Mouse (Mus musculus) midbrain, postnatal 0 days (tissue): Measurements from ENCODE around the gene Itgb1bp1. TPM values are rescaled to one million over a fixed set of nuclear protein-coding genes. Genes with fewer than 3 reads are reported as not detected.
A peak's percentile ranks its signal among the peaks of the same experiment; 100 is the strongest.

Experiments used
- ATAC-seq: fragments of 200-750 bp; cut with Nextera tagmentation; 2 replicates; pipeline ENCODE4 v1.8.0; 2017; ENCODE audit warnings: moderate number of reproducible peaks, mild to moderate bottlenecking, moderate TSS enrichment, moderate library complexity; ENCODE audit not compliant: low FRiP score
- DNase-seq: peaks from one replicate; pipeline ENCODE4 v3.0.0-alpha.2; 2015; ENCODE audit warnings: low spot score
- H3K27ac ChIP-seq: fragments of 300-500 bp; sonication (generic); 2 replicates; pipeline ENCODE4 v1.5.1; 2014; ENCODE audit warnings: low read depth, mild to moderate bottlenecking, low read length, mixed read lengths
- H3K27me3 ChIP-seq: fragments of 300-500 bp; sonication (generic); 2 replicates; pipeline ENCODE4 v1.6.1; 2014; ENCODE audit warnings: low read length, control low read depth, mixed read lengths; ENCODE audit not compliant: insufficient read depth
- H3K36me3 ChIP-seq: fragments of 300-500 bp; sonication (generic); 2 replicates; pipeline ENCODE4 v1.6.1; 2014; ENCODE audit warnings: low read length, control low read depth, mixed read lengths; ENCODE audit not compliant: insufficient read depth
- H3K4me1 ChIP-seq: fragments of 300-500 bp; sonication (generic); 2 replicates; pipeline ENCODE4 v1.6.1; 2014; ENCODE audit warnings: mild to moderate bottlenecking, control low read depth, antibody characterized with exemption, low read length, mixed read lengths; ENCODE audit not compliant: insufficient read depth
- H3K4me2 ChIP-seq: fragments of 300-500 bp; sonication (generic); 2 replicates; pipeline ENCODE4 v1.6.1; 2014; ENCODE audit warnings: low read depth, mild to moderate bottlenecking, low read length, mixed read lengths; ENCODE audit not compliant: poor library complexity, severe bottlenecking
- H3K4me3 ChIP-seq: fragments of 300-500 bp; sonication (generic); 2 replicates; pipeline ENCODE4 v1.5.1; 2014; ENCODE audit warnings: low read depth, mild to moderate bottlenecking, low read length, moderate library complexity
- H3K9ac ChIP-seq: fragments of 300-500 bp; sonication (generic); replicated peaks from 2 replicates; pipeline ENCODE4 v1.6.1; 2014; ENCODE audit warnings: mild to moderate bottlenecking, low read length, moderate library complexity, mixed read lengths; ENCODE audit not compliant: poor library complexity, severe bottlenecking
- H3K9me3 ChIP-seq: fragments of 300-500 bp; sonication (generic); 2 replicates; pipeline ENCODE4 v1.6.1; 2016; ENCODE audit warnings: low read length, control low read depth
- CTCF ChIP-seq: IDR thresholded peaks from 2 replicates; pipeline ENCODE4 v1.5.1; 2016; ENCODE audit warnings: antibody characterized with exemption, mild to moderate bottlenecking
- WGBS: fragments of 180-500 bp; shearing (Covaris S2); extraction: QIAGEN DNeasy Blood & Tissue Kit; methylation state at CpG from one replicate; pipeline ENCODE4 v1.1.7; 2014; 5-methylcytosine and 5-hydroxymethylcytosine counted together
- polyA plus RNA-seq: library from polyadenylated mRNA; unstranded; fragments of >200 nt; fragmentation: Nextera tagmentation; extraction: Ambion mirVana; gene quantifications from 2 replicates; pipeline ENCODE4 v1.2.1, GENCODE M21; 2015
- total RNA-seq: library from RNA; depleted of rRNA; stranded (reverse); fragments of >200 nt; gene quantifications from 2 replicates; pipeline ENCODE4 v1.2.3, GENCODE M21; 2014; rRNA removed

Gene Itgb1bp1
- total RNA-seq (16.1 and 17.5 TPM in 2 replicates), polyA plus RNA-seq (30.0 and 30.8 TPM in 2 replicates)

DNA sequence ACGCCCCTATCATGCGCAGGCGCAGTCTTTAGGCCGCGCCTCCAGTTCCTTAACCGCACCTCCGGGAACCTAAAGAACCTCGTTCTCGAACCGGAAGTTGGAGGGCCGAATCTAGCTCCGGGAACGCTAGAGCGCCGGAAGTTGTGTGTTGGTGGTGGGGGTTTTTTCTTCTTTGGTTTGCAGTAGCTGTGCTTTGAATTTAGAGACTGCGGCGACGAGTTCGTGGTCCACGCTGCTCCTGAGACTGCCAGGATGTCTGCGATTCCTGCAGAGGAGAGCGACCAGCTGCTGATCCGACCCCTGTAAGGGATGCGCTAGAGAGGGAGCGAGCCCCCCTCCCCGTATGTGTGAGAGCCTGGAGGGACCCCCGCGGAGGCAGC lies at the start of gene Itgb1bp1:
TSS of gene Itgb1bp1 (minus strand) at position 42 of the 380 bp plus-strand sequence.
- WGBS, result under 1% methylated on average over 28 of the region's 28 CpGs
- DNase-seq (peak; percentile 99), ATAC-seq (peak; percentile 96)
- no peaks in the 10 kb centered on the region for H3K27me3 ChIP-seq
- H3K4me2 ChIP-seq, result peak within 1 kb of the TSS; percentile 87
- H3K36me3 ChIP-seq, result peaks cover 9% of the 10 kb centered on the region
- peaks cover 14% of the 10 kb centered on the region for H3K4me1 ChIP-seq
- peak within 1 kb of the TSS; percentile 85 for H3K4me3 ChIP-seq
- peak; percentile 12; the same call in 1 of the 2 replicates for TF ChIP-seq CTCF
- H3K9me3 ChIP-seq, result no peaks in the 10 kb centered on the region
- peak within 1 kb of the TSS; percentile 84 for H3K9ac ChIP-seq
- H3K27ac ChIP-seq, result peak within 1 kb of the TSS; percentile 89

DNA sequence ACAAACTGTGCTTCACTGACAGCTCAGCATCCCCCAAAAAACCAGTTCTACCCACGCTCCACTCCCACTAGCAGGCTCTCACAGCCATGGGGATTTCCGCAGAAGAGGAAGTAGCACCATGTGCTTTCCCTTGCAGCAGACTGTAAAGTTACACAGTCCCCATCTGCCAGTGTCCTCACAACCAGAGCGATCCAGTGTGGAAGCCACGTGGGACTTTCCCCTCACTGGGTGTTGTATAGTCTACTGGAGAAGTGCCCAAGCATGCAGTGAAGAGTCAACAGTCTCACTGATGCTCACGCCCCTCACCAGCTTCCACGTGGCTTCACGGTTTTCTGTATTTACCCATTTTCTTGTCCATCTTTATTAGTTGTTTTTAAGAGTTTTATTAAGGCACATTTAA lies 49.8 kb upstream of the Itgb1bp1 start:
- no peaks in the 10 kb centered on the region for H3K9me3 ChIP-seq
- no peaks in the 10 kb centered on the region for H3K4me1 ChIP-seq
- WGBS, result 91% methylated on average over 7 of the region's 7 CpGs
- H3K27me3 ChIP-seq, result no peaks in the 10 kb centered on the region
- H3K27ac ChIP-seq, result no peak overlapping the region
- no peak for TF ChIP-seq CTCF
- no peak overlapping the region for H3K4me2 ChIP-seq
- no peak overlapping the region for H3K4me3 ChIP-seq
- ATAC-seq, result no peak
- no peak for DNase-seq
- peaks cover 38% of the 10 kb centered on the region for H3K36me3 ChIP-seq
- no peak overlapping the region for H3K9ac ChIP-seq

DNA sequence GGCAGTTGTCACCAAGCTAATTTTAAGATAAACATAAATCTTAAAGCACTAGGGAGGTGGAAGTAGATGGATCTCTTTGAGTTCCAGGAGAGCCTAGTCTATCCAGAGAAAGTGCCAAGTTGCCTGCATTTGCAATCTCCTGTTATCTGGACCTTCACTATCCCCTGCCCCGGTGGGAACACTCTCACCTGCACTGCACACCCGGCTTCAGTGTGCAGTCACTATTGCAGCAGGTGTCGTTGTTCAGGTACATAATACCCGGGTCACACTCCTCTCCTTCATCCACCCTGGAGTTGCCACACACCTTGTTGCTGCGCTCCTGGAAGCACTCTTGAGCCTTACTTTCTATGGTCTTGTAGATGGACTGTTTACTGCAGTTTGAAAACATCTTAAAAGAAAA lies 47.7 kb upstream of the Itgb1bp1 start:
- no peak overlapping the region for H3K27ac ChIP-seq
- 95% methylated on average over 5 of the region's 5 CpGs for whole genome bisulfite sequencing
- H3K36me3 ChIP-seq, result peaks cover 34% of the 10 kb centered on the region
- TF ChIP-seq CTCF, result no peak
- H3K4me2 ChIP-seq, result no peak overlapping the region
- DNase-seq (no peak), ATAC-seq (no peak)
- H3K9me3 ChIP-seq, result no peaks in the 10 kb centered on the region
- no peak overlapping the region for H3K4me3 ChIP-seq
- H3K4me1 ChIP-seq, result no peaks in the 10 kb centered on the region
- no peaks in the 10 kb centered on the region for H3K27me3 ChIP-seq
- H3K9ac ChIP-seq, result no peak overlapping the region

DNA sequence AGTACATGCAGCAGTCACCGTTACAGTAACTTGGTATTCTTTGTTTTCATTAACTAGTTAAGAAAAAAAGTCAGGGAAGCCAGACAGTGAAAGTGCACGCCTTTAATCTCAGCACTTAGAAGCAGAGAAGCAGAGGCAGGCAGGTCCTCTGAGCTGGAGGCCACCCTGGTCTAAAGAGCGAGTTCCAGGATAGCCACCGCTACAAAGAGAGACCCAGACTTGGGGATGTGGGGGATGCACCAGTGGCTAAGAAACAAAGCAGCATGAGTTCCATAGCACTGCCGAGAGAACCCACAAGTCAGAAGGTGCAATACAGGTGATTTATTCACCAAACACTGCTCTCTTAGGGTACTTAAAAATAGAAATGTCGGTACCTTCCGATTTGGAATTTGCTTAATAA lies 46.9 kb upstream of the Itgb1bp1 start:
- ATAC-seq, result no peak
- no peaks in the 10 kb centered on the region for H3K4me1 ChIP-seq
- H3K27me3 ChIP-seq, result no peaks in the 10 kb centered on the region
- TF ChIP-seq CTCF, result no peak
- peaks cover 36% of the 10 kb centered on the region for H3K36me3 ChIP-seq
- H3K4me3 ChIP-seq, result no peak overlapping the region
- H3K9me3 ChIP-seq, result no peaks in the 10 kb centered on the region
- WGBS, result 97% methylated on average over 7 of the region's 7 CpGs
- no peak overlapping the region for H3K9ac ChIP-seq
- no peak overlapping the region for H3K27ac ChIP-seq
- H3K4me2 ChIP-seq, result no peak overlapping the region
- no peak for DNase-seq

DNA sequence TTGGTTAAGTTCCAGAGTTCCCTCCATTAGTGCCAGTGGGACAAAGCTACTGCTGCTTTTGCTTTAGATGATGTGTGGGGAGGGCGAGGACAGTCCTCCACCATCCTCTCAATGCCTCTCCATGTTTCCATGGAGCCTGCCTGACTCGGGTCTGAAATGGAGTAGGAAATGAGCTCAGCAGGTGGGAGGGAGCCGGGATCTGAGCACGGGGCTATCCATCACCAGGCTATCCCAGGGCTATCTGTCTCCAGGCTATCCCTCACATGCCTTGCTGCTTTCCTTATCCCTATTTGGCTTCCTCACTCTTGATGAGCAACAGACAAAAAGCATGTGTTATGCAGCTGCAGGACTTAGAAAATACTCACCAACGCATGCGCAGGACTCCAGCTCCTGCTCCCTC lies 45.6 kb upstream of the Itgb1bp1 start:
- H3K27me3 ChIP-seq, result no peaks in the 10 kb centered on the region
- no peak for ATAC-seq
- no peak overlapping the region for H3K4me3 ChIP-seq
- no peak overlapping the region for H3K9ac ChIP-seq
- no peaks in the 10 kb centered on the region for H3K9me3 ChIP-seq
- no peaks in the 10 kb centered on the region for H3K4me1 ChIP-seq
- no peak overlapping the region for H3K4me2 ChIP-seq
- WGBS, result 79% methylated on average over 6 of the region's 6 CpGs
- TF ChIP-seq CTCF, result no peak
- peaks cover 47% of the 10 kb centered on the region for H3K36me3 ChIP-seq
- DNase-seq, result no peak
- H3K27ac ChIP-seq, result no peak overlapping the region

DNA sequence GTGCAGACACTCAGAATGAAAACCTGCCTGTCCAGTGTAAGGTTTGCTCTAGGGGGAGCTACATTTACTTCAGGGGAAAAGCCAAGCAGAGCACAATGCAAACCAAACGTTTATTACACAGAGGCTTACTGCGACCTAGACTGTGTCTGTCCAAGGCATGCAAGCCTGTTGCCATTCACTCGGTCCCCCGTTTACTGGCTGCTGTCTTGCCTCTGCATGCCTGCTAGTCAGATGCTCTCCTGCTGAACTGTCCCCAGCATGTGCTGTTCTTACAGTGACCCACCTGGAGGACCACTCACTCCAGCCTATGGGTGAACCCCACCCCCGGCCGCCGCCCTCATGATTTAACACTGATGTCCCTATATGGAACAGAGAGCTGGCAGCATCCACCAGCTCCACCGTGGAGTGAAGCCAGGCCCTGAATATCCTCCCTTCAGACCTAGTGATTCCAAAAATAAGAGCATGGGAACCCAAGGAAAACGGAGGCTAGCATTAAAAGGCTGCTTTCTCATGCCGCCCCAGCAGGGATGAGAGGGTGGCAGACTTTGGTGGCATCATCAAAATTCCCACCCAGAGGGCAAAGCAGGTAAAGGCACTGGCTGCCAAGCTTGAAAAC lies 45.0 kb upstream of the Itgb1bp1 start:
- H3K27ac ChIP-seq, result no peak overlapping the region
- H3K36me3 ChIP-seq, result peaks cover 47% of the 10 kb centered on the region
- ATAC-seq, result no peak
- H3K4me2 ChIP-seq, result no peak overlapping the region
- no peak overlapping the region for H3K4me3 ChIP-seq
- WGBS, result 91% methylated on average over 10 of the region's 10 CpGs
- no peak overlapping the region for H3K9ac ChIP-seq
- DNase-seq, result no peak
- H3K27me3 ChIP-seq, result no peaks in the 10 kb centered on the region
- TF ChIP-seq CTCF, result no peak
- H3K9me3 ChIP-seq, result no peaks in the 10 kb centered on the region
- H3K4me1 ChIP-seq, result no peaks in the 10 kb centered on the region
